Mouse (Mus musculus) embryo, embryonic 11 days (tissue): Measurements from ENCODE around the gene Fam228b.
"Not testable (repeated sequence)": the region's sequence is repeated elsewhere in the genome, so short reads cannot be mapped to it uniquely, and the experiment has no call there.

Source experiments
- DNase-seq: peaks from one replicate; pipeline ENCODE4 v3.0.0-alpha.2; 2015

Gene Fam228b

GRCm38 (mm10) chr12:4740823-4741222 lies 28.2 kb downstream of the Fam228b start:
- no peak for DNase-seq

- DNase-seq, result no peak
Measured at GRCm38 (mm10) chr12:4738031-4738576, 31.0 kb downstream of the Fam228b start, which contains the start of gene Fam228a. TSS of gene Fam228a (minus strand) at chr12:4738430.

- DNase-seq, result no peak
Measured at GRCm38 (mm10) chr12:4732332-4732731, 36.7 kb downstream of the Fam228b start.

GRCm38 (mm10) chr12:4731629-4732028 lies 37.4 kb downstream of the Fam228b start:
- no peak for DNase-seq

GRCm38 (mm10) chr12:4729165-4729564 lies 39.9 kb downstream of the Fam228b start:
- DNase-seq, result no peak

GRCm38 (mm10) chr12:4719762-4720754 lies 49.0 kb downstream of the Fam228b start:
- no peak for DNase-seq

- DNase-seq, result no peak
Measured at GRCm38 (mm10) chr12:4719066-4719761, 49.9 kb downstream of the Fam228b start.

GRCm38 (mm10) chr12:4717417-4717816 lies 51.6 kb downstream of the Fam228b start:
- peak; percentile 57 for DNase-seq

GRCm38 (mm10) chr12:4715606-4716005 lies 53.5 kb downstream of the Fam228b start:
- no peak for DNase-seq

- no peak for DNase-seq
Measured at GRCm38 (mm10) chr12:4713361-4713760, 55.7 kb downstream of the Fam228b start.

- no peak for DNase-seq
Measured at GRCm38 (mm10) chr12:4709926-4710325, 59.1 kb downstream of the Fam228b start.

- DNase-seq, result no peak
Measured at GRCm38 (mm10) chr12:4708881-4709604, 60.0 kb downstream of the Fam228b start.

GRCm38 (mm10) chr12:4708296-4708695 lies 60.8 kb downstream of the Fam228b start:
- no peak for DNase-seq

GRCm38 (mm10) chr12:4707488-4708017 lies 61.5 kb downstream of the Fam228b start:
- DNase-seq, result no peak

GRCm38 (mm10) chr12:4706901-4707300 lies 62.2 kb downstream of the Fam228b start:
- no peak for DNase-seq

GRCm38 (mm10) chr12:4706175-4706574 lies 62.9 kb downstream of the Fam228b start:
- no peak for DNase-seq

GRCm38 (mm10) chr12:4705626-4706025 lies 63.4 kb downstream of the Fam228b start:
- not testable (repeated sequence) for DNase-seq

GRCm38 (mm10) chr12:4694534-4694933 lies 74.5 kb downstream of the Fam228b start:
- no peak for DNase-seq

GRCm38 (mm10) chr12:4691193-4691592 lies 77.9 kb downstream of the Fam228b start:
- no peak for DNase-seq
